Mouse (Mus musculus) embryo, embryonic 10 days (tissue): Measurements from ENCODE around the gene Car3.
"Not testable (repeated sequence)": the region's sequence is repeated elsewhere in the genome, so short reads cannot be mapped to it uniquely, and the experiment has no call there.

Experiments used
- DNase-seq: peaks from one replicate; pipeline ENCODE4 v3.0.0-alpha.2; 2015; ENCODE audit warnings: low spot score

The Car3 gene

DNA sequence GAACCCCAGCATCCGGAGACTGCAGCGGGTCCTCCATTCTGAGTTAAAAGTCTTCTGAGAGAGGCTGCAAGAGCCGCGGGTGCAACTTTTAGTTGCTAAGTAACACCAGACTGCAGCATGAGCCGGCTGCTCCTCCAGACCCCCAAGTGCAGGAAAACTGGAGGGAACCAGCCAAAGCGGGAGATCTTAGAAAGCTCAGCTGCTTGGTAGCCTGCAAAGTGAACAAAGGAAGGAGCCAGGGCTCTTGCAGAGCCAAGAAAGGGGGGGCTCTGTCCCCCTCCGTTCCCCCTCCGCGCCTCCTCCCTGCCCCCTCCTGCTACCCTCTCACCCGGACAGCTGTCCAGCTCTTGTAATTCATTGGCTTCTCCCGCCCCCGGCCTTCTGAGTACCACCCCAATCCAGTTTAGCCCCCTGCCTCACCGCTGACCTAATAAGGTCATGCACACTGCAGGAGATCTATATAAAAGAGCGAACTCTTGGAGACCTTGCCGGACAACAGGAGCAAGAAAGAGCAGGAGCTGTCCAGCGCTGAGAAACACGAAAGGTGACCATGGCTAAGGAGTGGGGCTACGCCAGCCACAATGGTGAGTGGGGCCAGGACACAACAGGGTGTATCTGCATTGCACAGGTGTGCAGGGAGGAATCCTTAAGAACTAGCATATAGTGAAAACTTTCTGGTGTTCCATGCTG is at the start of gene Car3:
Gene Car3, plus strand, starts transcription at position 491 of the 690 bp plus-strand sequence.
- DNase-seq: peak; percentile 79

DNA sequence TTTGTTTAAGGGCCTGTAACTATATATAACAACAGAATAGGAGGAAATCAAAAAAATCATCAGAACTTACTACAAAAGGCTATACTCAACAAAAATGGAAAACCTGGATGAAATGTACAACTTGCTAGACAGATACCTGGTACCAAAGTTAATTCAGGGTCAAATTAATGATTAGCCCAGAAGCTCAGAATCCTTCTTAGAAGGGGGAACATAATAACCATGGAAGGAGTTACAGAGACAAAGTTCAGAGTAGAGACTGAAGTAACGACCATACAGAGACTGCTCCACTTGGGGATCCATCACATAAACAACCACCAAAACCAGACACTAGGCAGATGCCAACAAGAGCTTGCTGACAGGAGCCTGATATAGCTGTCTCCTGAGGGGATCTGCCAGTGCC is 47.9 kb upstream of the Car3 start:
- DNase-seq: not testable (repeated sequence)

DNA sequence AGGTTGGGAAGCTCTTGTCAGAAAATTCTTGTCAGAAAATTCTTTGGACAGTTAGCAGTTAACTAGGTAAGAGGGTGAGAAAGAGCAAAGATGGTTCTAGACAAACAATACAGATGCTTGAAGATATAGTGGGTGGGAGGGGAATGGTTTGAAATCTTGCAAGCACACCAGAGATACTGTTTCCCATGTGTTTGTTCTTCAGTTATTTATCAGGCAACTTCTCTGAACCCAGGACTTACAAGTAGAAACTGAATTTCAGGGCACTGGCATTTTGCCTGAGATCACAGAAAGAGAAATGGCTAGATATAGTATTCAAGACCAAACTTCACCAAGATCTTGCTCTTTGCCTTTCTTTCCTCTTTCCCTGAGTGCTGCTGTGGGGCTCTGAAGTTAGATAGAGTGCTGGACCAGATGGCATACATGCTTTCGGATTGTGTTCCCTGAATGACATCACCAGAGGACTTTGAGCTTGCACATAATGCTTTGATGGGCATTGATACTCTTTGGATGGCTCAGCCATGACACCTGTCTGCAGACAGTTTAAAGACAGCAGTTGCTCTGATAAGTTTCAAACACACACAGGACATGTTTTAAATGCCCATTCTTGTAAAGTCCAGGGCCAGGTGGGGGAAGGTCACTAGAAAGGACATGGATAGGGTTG is 43.3 kb upstream of the Car3 start:
- DNase-seq: no peak

DNA sequence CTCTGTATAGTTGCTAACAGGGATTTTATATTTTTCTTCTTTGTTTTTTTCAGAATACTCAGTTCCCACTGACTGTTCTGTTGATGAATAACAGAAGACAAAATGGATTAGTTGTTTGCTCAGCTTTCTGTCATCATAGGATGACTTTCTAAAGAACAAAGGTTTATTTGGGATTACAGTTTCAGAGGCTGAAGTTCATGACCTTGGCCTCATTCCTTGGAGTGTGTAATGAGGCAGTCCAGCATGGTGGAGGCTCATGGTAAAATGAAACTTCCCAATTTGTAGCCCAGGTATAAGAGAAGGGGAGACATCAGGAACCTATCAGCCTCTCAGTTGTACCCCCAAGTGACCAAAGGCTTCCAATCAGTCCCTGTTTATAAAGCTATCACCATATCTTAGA is 34.4 kb upstream of the Car3 start:
- DNase-seq: no peak

DNA sequence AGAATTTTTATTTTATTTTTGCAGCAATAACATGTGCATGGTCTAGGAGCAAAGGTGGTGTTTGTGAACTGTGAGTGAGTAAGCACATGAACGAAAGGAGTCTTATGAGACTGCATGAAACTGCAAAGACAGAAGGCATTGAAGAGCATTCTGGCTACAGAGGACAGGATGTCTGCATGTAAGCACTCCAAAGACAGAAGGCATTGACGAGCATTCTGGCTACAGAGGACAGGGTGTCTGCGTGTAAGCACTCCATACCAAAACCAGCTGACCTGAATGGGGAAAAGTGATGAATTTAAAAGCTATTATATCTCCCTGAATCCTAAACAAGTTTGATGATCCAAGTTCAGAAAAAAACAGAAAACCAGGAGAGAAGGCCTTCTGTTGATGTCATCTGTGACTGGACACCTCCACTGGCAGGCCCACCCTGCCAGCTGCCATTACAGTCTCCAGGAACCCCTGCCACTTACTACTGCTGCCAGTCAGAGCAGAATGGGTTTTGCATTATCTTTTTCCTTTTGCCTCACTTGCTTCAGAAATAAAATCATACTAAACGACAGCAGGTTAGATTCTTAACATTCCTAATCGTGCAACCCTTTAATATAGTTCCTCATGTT is 32.0 kb upstream of the Car3 start:
- DNase-seq: no peak

DNA sequence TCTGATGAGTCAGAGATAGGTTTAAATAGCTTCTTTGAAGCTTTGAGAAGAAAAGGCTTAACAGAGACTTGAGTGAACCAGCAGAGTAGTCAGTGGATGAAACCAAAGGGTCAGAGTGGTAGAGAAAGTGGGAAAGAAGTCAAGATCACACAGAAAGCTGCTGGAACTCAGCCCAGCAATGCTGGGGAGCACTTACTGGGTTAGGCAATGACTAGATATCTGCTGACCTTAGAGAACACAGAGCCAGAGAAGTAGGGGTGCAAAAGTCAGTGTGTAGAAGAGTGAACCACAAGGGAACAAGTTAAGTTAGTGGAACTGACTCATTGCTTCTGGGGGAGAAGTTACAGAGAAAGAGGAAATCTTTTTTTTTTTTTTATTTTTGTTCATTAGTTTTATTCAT is 30.5 kb upstream of the Car3 start:
- DNase-seq: no peak

DNA sequence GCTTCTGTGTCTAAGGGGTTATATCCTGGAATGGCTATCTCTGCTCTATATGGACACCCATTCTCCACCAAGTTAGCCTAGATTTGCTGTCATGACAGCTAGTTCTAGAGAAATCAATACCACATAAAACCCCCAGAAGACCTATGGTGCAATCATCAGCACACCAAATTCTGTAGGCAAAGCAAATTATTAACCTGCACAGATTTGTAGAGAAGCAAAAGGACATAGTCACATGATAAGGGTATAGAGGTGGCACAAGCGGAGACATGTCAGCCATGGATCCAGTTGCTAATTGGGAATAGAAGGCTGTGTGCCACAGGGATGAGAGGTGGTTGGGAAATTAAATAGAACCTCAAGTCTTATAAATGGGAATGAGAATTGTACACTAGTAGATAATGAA is 24.4 kb upstream of the Car3 start:
- DNase-seq: no peak

DNA sequence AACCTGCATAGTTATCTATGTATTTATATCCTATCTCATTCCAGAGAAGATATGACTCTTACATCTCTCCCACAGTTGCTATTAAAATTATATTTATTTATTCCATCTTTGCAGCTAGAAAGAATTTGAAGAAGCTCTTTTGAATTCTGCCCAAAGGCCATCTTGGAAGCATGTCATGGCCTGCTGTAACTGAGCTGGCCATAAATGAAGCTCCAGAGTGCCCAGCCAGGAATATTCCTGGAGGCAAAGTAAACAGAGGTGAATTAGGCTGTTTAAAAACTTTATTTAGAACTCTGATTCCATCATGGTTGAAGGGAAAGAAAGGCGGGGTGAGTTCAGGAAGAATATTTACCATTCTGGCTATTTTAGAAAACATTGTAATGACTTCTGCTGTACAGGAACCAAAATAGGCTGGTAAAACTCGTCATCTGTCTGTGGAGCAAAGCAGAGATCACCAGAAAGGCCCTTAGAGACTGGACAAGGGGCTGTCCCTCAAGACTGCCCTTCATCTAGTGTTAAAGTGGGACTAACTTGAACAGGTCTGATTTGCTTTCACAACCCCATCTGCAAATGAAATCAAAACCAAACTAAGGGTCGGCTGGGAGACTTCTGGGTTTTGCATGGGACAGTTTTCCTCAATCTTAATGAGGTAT is 23.7 kb upstream of the Car3 start:
- DNase-seq: no peak

DNA sequence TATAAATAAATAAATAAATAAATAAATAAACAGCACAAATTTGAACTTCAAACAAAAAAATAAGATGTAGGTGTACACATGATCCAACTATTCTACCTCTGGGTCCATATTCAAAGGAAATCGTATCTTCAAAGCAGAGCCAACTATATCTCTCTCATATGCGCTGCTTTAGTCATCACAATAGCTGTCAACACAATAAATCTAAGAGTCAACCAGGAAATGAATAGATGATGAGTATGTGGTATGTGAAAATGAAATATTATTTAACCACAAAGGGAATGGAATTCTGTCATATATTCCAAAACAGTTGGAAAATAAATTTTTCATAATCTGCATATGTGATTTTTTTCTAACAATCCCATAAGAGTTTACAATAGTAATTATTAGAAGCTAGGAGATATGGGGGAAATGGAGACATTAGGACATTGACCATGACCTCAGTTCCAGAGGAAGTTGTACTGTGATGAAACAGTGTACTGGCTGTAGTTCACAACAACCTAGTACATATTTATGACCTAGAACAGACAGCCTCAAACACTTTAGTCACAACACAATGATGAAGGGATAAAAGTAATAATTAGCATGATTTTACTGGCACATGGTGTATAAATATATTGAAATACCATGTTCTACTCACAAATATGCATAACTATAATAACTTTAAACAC is 14.6 kb upstream of the Car3 start:
- DNase-seq: no peak

DNA sequence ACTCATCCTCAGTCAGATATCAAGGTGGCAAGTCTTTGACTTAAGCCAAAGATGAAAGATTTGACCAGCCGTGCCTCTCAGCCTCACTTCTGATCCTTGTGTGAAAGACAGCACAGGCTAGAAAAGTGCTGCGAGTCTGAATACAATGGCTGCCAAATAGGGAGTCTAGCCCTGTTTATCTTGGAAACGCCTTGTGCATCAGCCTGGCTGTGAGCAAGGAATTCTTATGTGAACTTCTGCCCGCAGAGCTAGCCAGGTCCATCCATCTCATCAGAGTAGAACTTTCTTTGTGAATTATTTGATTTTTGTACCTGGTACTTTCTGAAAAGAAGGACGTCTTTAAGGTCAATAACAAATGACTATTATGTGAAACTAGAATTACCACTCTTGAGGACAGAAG is 9.3 kb upstream of the Car3 start:
- DNase-seq: no peak

DNA sequence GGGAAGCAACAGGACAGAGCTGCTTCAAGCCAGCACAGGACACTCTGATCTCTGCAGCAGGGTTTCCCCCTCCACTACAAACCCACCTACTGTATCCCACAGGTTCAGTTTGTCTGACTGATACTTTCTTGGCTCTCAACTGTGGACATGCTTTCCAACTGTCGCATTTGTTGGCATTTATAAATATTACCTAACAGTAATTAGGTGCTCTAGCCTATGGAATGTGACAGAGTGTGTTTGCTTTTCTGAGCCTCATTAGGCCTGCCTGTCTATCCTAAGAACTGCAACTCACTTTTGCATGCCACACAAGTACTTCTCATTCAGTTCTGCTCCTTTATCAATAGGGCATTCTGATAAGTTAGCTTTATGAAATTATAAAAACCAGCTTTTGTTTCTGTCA is 8.9 kb upstream of the Car3 start:
- no peak for DNase-seq

DNA sequence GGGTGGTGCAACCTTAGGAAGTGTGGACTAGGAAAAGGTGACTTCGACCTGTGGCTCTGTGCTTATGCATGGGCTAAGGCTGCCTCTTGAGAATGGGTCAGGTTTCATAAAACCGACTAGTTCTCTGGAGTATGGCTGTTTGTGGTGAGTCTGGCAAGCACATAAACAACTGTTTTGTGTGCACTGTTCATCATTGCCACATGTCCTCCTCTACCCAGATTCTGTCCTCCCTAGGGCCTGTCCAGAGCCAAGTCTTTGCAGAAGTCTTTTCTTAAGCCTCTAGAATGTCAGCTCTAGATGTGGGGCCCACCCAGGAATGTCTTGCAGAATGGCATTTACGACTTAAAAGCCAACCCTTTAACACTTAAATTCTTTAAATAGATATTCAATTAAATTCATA is 5.4 kb upstream of the Car3 start:
- no peak for DNase-seq

DNA sequence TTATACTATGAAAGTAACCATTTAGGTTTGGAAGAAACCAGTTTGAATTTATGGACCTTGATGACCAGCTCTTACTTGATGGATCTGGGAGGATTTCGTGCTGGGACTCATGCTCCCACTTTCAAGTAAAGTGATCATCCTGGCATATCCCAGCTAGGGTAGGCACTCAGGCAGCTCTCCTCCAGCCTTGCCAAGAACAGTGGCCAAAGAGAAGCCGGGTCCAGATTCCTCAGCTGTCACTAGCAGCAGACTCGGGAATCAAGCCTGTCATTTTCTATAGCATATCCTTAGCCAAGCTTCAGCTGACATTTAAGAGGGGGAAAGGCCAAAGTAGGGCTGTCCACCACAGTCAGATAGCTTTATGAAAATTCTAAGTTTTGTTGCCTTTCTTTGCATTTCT is 3.0 kb upstream of the Car3 start:
- DNase-seq: no peak

DNA sequence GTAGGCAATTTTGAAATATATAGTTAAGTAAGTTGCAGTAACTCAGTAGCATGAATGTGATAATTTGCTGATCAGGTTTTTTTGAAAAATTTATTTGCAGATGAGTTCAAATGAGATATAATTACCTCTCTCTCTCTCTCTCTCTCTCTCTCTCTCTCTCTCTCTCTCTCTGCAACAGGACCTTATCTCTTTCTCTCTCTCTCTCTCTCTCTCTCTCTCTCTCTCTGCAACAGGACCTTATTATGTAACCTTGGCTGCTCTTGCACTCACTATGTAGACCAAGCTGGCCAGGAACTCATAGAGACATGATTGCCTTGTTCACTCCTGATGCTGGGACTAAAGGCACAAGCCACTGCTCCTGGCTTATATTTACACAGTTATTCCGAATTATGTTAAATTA is 2.1 kb upstream of the Car3 start:
- DNase-seq: no peak

DNA sequence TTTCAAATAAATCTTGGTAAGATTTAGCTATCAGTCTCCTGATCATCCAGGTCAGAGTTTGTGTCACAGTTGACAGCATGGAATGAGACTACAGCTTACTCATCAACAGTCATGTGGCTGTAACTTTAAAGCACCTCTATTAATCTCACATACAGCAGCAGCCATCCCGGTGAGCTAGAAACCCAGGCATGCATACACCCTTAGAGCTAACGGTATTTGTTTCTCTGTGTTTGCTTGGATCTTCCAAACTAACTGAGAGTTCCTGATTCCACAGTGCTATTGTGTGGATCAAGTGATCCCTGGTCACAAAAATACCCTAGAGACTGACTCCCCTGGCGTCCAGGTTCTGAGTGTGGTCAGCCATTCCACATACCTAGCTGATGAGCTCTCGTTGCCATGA is 1.5 kb upstream of the Car3 start:
- DNase-seq: no peak

DNA sequence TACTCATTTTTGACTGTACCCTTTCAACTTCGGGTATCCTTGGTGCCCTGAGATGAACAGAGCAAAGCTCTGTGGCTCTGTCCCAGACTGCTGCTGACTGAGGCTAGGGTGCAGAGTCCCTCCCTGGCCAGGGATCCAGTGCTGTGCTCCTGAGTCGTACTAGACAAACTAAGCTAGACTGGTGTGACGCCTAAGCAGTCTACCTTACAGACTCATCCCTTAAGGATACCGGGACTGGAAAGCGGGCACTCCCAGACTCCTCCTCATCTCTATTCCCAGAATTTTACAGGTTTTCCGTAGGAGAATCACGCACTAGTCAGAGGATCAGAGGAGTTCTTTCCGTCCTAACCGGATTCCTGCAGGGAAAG is 674 bp upstream of the Car3 start:
- DNase-seq: peak; percentile 60

DNA sequence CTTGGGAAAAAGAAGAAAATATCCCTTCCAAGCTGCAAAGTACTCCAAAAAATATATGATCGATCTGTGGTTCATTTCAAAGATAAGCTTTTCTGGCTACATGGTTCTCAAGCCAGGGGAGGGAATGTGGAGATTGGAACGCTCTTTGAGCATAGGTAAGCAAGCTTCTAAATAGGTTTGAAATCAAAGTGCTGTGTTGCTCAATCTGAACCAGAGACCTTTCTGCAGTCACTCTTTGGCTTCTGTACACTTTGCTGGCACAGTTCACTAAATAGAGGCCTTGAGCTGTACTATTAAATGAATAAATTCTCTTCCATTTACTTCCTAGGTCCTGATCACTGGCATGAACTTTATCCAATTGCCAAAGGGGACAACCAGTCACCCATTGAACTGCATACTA is 610 bp downstream of the Car3 start:
- no peak for DNase-seq

DNA sequence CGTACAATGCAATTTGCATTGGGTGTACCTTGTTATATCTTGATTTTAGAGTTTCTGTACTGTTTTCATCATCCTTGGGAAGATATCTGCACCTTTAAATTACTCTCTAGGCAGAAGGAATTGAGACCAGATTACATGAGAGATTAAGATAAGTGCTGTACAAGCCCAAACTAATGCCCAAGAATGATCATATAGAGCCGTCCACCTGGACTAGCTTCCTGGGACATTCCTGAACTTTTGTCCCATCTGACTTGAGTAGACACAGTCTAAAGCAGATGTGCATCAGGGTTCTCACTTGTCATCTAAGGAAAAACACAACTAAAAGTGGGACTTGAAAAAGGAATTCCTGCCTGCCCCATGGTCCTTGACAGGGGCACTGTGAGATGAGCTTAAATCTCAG is 2.6 kb downstream of the Car3 start:
- no peak for DNase-seq

DNA sequence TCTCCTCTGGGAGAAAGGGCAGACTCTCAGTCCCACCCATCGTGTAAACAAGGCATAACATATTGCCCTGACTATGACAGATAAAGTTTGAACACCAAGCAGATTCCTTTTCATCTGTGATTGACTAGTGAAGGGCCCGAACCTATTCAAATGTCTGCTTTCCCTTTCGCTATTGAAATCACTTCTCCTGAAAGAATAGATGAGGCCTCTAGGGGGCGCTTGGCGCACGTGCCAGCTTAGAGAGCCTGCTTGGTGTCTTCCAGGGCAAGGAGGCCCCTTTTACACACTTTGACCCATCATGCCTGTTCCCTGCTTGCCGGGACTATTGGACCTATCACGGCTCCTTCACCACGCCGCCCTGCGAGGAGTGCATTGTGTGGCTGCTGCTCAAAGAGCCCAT is 6.5 kb downstream of the Car3 start:
- peak; percentile 77 for DNase-seq

DNA sequence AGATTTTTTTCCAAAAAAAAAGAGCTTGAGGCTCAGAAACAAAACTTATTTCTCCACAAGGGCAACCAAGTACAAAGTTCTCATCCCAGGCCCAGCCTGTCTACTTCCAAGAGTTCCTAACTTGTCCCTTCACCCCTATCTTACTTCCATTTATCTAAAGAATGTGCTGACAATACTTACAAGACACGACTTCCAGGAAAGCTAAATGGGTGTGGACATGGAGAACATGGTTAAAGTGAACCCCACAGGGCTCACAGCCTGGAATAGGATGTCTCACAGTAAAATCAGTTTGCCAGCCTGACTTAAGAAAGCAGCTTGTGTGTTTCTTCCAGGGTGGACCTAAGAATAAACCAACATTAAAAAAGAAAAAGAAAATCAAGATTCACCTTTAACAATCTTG is 7.2 kb downstream of the Car3 start:
- no peak for DNase-seq

DNA sequence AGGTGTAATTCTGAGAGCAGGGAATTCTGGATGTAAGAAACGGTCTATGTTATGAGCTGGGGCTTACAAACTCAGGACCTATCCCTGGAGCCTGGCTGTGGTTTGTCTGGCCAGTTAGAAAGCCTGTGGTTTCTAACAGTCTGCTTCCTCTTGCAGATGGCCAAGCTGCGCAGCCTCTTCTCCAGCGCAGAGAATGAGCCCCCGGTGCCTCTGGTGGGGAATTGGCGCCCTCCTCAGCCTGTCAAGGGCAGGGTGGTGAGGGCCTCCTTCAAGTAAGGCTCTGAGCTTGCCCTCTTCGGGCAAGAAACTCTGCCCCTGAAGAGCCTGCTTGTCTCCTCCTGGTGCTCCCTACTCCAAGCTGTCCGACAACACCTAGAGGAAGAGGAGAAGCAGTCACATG is 8.1 kb downstream of the Car3 start:
- DNase-seq: no peak

DNA sequence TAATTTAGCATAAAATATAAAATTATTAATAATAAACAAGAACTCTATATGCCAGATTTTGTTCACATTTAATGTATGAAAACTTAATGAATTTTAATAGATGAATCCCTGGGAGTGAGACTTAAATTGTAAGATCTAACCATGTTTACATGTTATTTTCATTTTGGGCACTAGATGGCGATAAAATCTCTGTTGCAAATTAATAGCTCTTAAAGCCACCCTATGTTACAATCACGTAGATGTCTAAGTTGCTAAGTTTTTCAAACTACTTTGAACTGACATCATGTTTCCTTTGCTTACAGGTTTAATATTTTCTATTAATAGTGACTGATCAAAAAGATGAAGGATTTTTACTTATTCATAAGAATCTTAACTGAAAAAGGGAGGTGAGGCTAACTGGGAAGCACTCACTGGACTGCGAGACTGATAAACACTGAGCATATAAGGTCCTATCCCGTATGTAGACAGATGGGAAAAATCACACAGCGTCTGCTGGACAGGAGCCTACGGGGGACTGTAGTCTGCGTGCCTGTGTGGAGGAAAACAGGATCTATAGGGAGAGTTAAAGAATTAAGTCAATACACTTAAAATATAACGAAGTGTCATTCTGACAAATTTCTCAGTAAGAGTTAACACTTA is 11.2 kb downstream of the Car3 start:
- DNase-seq: peak; percentile 63
